Mouse (Mus musculus) heart, adult 9 months (tissue): ENCODE measurements at regions not wholly inside any gene's neighbourhood (a gene's known extent, or its start where the extent isn't known, plus 50 kb on each side); places are given as distances from the start of the nearest gene placed in this dataset.

ENCODE experiments used
- DNase-seq, 2 experiments: peaks; one replicate each; pipeline ENCODE4 v3.0.0; 2022; ENCODE audit warnings: low spot score in 2 of 2

- DNase-seq = no peak
Measured at GRCm38 (mm10) chr4:72688842-72689241, 163.6 kb downstream of the Aldoart1 start.

- no peak for DNase-seq
Measured at GRCm38 (mm10) chr4:72674006-72674405, 178.4 kb downstream of the Aldoart1 start.

GRCm38 (mm10) chr4:72671652-72672411 is 180.6 kb downstream of the Aldoart1 start:
- DNase-seq = no peak

GRCm38 (mm10) chr4:72669827-72670494 is 182.5 kb downstream of the Aldoart1 start:
- DNase-seq = no peak

GRCm38 (mm10) chr4:72664379-72664778 is 188.1 kb downstream of the Aldoart1 start:
- no peak for DNase-seq

- DNase-seq = no peak
Measured at GRCm38 (mm10) chr4:72662477-72662876, 190.0 kb downstream of the Aldoart1 start.

- no peak for DNase-seq
Measured at GRCm38 (mm10) chr4:72656206-72656605, 196.2 kb downstream of the Aldoart1 start.

GRCm38 (mm10) chr4:72647130-72647529 is 205.3 kb downstream of the Aldoart1 start:
- DNase-seq = no peak

GRCm38 (mm10) chr4:72629416-72629815 is 223.0 kb downstream of the Aldoart1 start:
- DNase-seq = no peak

- no peak for DNase-seq
Measured at GRCm38 (mm10) chr4:72627219-72627930, 225.1 kb downstream of the Aldoart1 start.

GRCm38 (mm10) chr4:72605107-72605506 is 247.3 kb downstream of the Aldoart1 start:
- DNase-seq = no peak

GRCm38 (mm10) chr4:72595494-72595893 is 256.9 kb downstream of the Aldoart1 start:
- no peak for DNase-seq

GRCm38 (mm10) chr4:72592129-72592528 is 260.3 kb downstream of the Aldoart1 start:
- DNase-seq = no peak

GRCm38 (mm10) chr4:72574946-72575345 is 277.5 kb downstream of the Aldoart1 start:
- DNase-seq = no peak

GRCm38 (mm10) chr4:72571924-72572323 is 280.5 kb downstream of the Aldoart1 start:
- no peak for DNase-seq

GRCm38 (mm10) chr4:72565186-72565585 is 287.2 kb downstream of the Aldoart1 start:
- no peak for DNase-seq

- no peak for DNase-seq
Measured at GRCm38 (mm10) chr4:72562909-72563676, 289.3 kb downstream of the Aldoart1 start.

- no peak for DNase-seq
Measured at GRCm38 (mm10) chr4:72554276-72554675, 298.2 kb downstream of the Aldoart1 start.

- no peak for DNase-seq
Measured at GRCm38 (mm10) chr4:72534563-72534962, 317.9 kb downstream of the Aldoart1 start.

- DNase-seq = no peak
Measured at GRCm38 (mm10) chr4:72524630-72525029, 323.9 kb upstream of the Tle1 start.

- DNase-seq = no peak
Measured at GRCm38 (mm10) chr4:72524100-72524499, 323.4 kb upstream of the Tle1 start.

- no peak for DNase-seq
Measured at GRCm38 (mm10) chr4:72511220-72511619, 310.5 kb upstream of the Tle1 start.
